Mouse (Mus musculus): ENCODE data around the gene Fmo5. TPM values are rescaled to one million over a fixed set of nuclear protein-coding genes. Genes with fewer than 3 reads are reported as not detected.

Fmo5 gene
- polyA plus RNA-seq, 1 experiment from 2014 or later = 0.66 TPM

Small RNA genes lying within 50 kb of the gene (microRNA-seq; reads per million reads assigned to microRNA genes)
- not detected for gene Mir7225

Other genes starting within 250 kb of the Fmo5 start
- gene Olfr1402, start 206.8 kb upstream of the Fmo5 start, polyA plus RNA-seq (2015; fragmentation: Nextera tagmentation; extraction: Ambion mirVana) = not detected in 2 replicates
- 6.8 and 8.5 TPM in 2 replicates for gene Chd1l, start 18.6 kb upstream of the Fmo5 start, polyA plus RNA-seq (2015; fragmentation: Nextera tagmentation; extraction: Ambion mirVana)
- gene Prkab2, start 29.4 kb downstream of the Fmo5 start, polyA plus RNA-seq (2015; fragmentation: Nextera tagmentation; extraction: Ambion mirVana) = 9.5 and 10.0 TPM in 2 replicates
- not detected in 2 replicates for gene Gm17651, start 45.9 kb downstream of the Fmo5 start, polyA plus RNA-seq (2015; fragmentation: Nextera tagmentation; extraction: Ambion mirVana)

Measured in forebrain, embryonic 15.5 days (tissue).